In the genomic region with DNA sequence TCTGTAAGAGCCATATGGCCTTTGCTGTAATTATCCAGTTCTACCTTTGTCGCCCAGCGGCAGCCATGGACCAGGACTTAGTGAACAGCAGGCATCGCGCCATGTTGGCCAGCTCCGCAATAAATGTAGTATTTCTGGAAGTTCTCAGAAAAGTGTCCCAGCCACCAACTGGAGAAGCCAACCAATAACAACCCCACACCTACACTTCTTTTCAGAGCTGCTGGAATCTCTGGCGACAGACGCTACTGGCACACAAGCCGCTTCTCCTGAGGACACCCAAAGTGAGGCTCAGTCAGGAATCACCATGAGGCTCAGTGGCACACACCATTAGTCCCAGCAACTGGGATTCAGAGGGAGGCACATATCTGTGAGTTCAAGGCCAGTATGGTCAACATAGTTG, we compare ENCODE assay signal across 30 mouse cellular contexts.
DNase-seq lines count a peak whose midpoint lies in the region; ATAC-seq and TF ChIP-seq lines count a peak whose summit lies in the region.
"Had no signal": no experiment of that assay in that cellular context is flagged by ENCODE, and none has a peak within 500 bp of the region (broad histone marks: within the 10 kb centered on the region; RNA-seq: fewer than 3 reads in every experiment).

No protein-coding gene starts in this region.

- TF ChIP-seq CTCF in kidney, postnatal 0 days (IDR thresholded peaks at IDR 0.05; ENCODE audit: low read depth) = no peak
- no peak for TF ChIP-seq CTCF in ES-Bruce4 (IDR thresholded peaks at IDR 0.05; ENCODE audit: low read depth, low read length)

- peak; percentile 85 for ATAC-seq in frontal cortex, adult (ENCODE audit: low TSS enrichment)
- no peak for ATAC-seq in kidney, postnatal 0 days (replicated peaks; ENCODE audit: low FRiP score, low read depth)
- ATAC-seq in embryonic facial prominence, embryonic 15.5 days (ENCODE audit: insufficient number of reproducible peaks, low FRiP score, low TSS enrichment, low read depth) = no peak
- ATAC-seq in midbrain, embryonic 13.5 days = no peak
- ATAC-seq: forebrain, embryonic 15.5 days; hindbrain, postnatal 0 days; inflammation-experienced regulatory T-cells, adult 6 months had no signal

- no peak for TF ChIP-seq POLR2A in ES-Bruce4 (IDR thresholded peaks at IDR 0.05; ENCODE audit: insufficient read depth, low read length)

- WGBS in kidney, postnatal 0 days = 95% methylated on average over 8 of the region's 8 CpGs
- 97% methylated on average over 8 of the region's 8 CpGs for WGBS in embryonic facial prominence, embryonic 15.5 days
- WGBS in midbrain, embryonic 10.5 days = 99% methylated on average over 8 of the region's 8 CpGs
- WGBS in midbrain, embryonic 13.5 days = 99% methylated on average over 8 of the region's 8 CpGs

- no peak overlapping the region for H3K4me3 ChIP-seq in kidney, postnatal 0 days (replicated peaks; ENCODE audit: low read depth, low read length)
- no peak overlapping the region for H3K4me3 ChIP-seq in ES-Bruce4 (ENCODE audit: low read depth, low read length)
- no peak overlapping the region for H3K4me3 ChIP-seq in embryonic facial prominence, embryonic 15.5 days (replicated peaks)
- no peak overlapping the region for H3K4me3 ChIP-seq in midbrain, embryonic 10.5 days
- no peak overlapping the region for H3K4me3 ChIP-seq in midbrain, embryonic 13.5 days (replicated peaks)
- H3K4me3 ChIP-seq: erythroblast, embryonic 14.5 days; forebrain, embryonic 12.5 days; forebrain, embryonic 15.5 days; gastrocnemius, adult 2 months; heart, embryonic 12.5 days; heart, embryonic 15.5 days had no signal

- H3K27ac ChIP-seq in kidney, postnatal 0 days = peak overlapping the region; percentile 42; the same call in 1 of the 2 replicates
- peak overlapping the region; percentile 57 for H3K27ac ChIP-seq in ES-Bruce4 (ENCODE audit: insufficient read depth, low read length)
- H3K27ac ChIP-seq in embryonic facial prominence, embryonic 15.5 days (replicated peaks) = 0 out of 2 replicates have a peak overlapping the region, but pooled peaks have one; percentile 0
- H3K27ac ChIP-seq in midbrain, embryonic 10.5 days (replicated peaks) = no peak overlapping the region
- no peak overlapping the region for H3K27ac ChIP-seq in midbrain, embryonic 13.5 days
- H3K27ac ChIP-seq: forebrain, embryonic 12.5 days; forebrain, embryonic 15.5 days; gastrocnemius, adult 2 months; heart, embryonic 15.5 days; hindbrain, embryonic 14.5 days; hindbrain, postnatal 0 days had no signal

- H3K9ac ChIP-seq in kidney, postnatal 0 days (ENCODE audit: low read depth, low read length) = no peak overlapping the region
- H3K9ac ChIP-seq in ES-Bruce4 (ENCODE audit: low read depth, poor library complexity, severe bottlenecking) = no peak overlapping the region
- H3K9ac ChIP-seq in embryonic facial prominence, embryonic 15.5 days = no peak overlapping the region
- no peak overlapping the region for H3K9ac ChIP-seq in midbrain, embryonic 13.5 days (replicated peaks)
- H3K9ac ChIP-seq: forebrain, embryonic 12.5 days; forebrain, embryonic 15.5 days; heart, embryonic 12.5 days; heart, embryonic 15.5 days; hindbrain, embryonic 14.5 days had no signal

- no peak for TF ChIP-seq EP300 in ES-Bruce4 (IDR thresholded peaks at IDR 0.05; ENCODE audit: insufficient read depth, low read depth, low read length)

- H3K27me3 ChIP-seq in kidney, postnatal 0 days (ENCODE audit: insufficient read depth, low read length) = no peaks in the 10 kb centered on the region
- no peaks in the 10 kb centered on the region for H3K27me3 ChIP-seq in ES-Bruce4 (ENCODE audit: control insufficient read depth, insufficient read depth, low read length, poor library complexity, severe bottlenecking)
- no peaks in the 10 kb centered on the region for H3K27me3 ChIP-seq in embryonic facial prominence, embryonic 15.5 days
- no peaks in the 10 kb centered on the region for H3K27me3 ChIP-seq in midbrain, embryonic 10.5 days (ENCODE audit: low read depth, poor library complexity, severe bottlenecking)
- no peaks in the 10 kb centered on the region for H3K27me3 ChIP-seq in midbrain, embryonic 13.5 days
- H3K27me3 ChIP-seq: CH12.LX; forebrain, embryonic 12.5 days; forebrain, embryonic 15.5 days; heart, embryonic 12.5 days; heart, embryonic 15.5 days had no signal

- DNase-seq in frontal cortex, postnatal 36 days (ENCODE audit: low spot score in 2 of 2) = no peak
- no peak for DNase-seq in kidney, postnatal 0 days (ENCODE audit: low spot score)
- no peak for DNase-seq in kidney, adult 9 months
- no peak for DNase-seq in midbrain, embryonic 10.5 days (ENCODE audit: low spot score)
- DNase-seq: adrenal gland, adult 2 months; adrenal gland, postnatal 14 days; B cell, adult 2 months; cerebellum, adult 11-12 months; cerebellum, adult 8-10 months; cerebellum, postnatal 10 days; cerebellum, postnatal 36 days; embryo, embryonic 11 days; gastrocnemius, adult 2 months; gastrocnemius, postnatal 14 days; heart, adult 18-20 months; heart, postnatal 10 days; heart, postnatal 4 days had no signal

- peaks cover 12% of the 10 kb centered on the region; the same call in 1 of the 2 replicates for H3K4me1 ChIP-seq in kidney, postnatal 0 days (replicated peaks; ENCODE audit: insufficient read depth, low read length)
- H3K4me1 ChIP-seq in ES-Bruce4 (ENCODE audit: control insufficient read depth, insufficient read depth, low read length) = peaks cover 4% of the 10 kb centered on the region
- peaks cover 51% of the 10 kb centered on the region for H3K4me1 ChIP-seq in embryonic facial prominence, embryonic 15.5 days
- peaks cover 29% of the 10 kb centered on the region for H3K4me1 ChIP-seq in midbrain, embryonic 10.5 days
- peaks cover 17% of the 10 kb centered on the region for H3K4me1 ChIP-seq in midbrain, embryonic 13.5 days (replicated peaks)
- H3K4me1 ChIP-seq: forebrain, embryonic 15.5 days had no signal

- H3K9me3 ChIP-seq in kidney, postnatal 0 days (replicated peaks; ENCODE audit: low read length) = no peaks in the 10 kb centered on the region
- no peaks in the 10 kb centered on the region for H3K9me3 ChIP-seq in ES-Bruce4 (replicated peaks; ENCODE audit: control insufficient read depth, insufficient read depth, low read length, poor library complexity, severe bottlenecking)
- H3K9me3 ChIP-seq in embryonic facial prominence, embryonic 15.5 days (replicated peaks) = no peaks in the 10 kb centered on the region
- H3K9me3 ChIP-seq in midbrain, embryonic 10.5 days (replicated peaks) = no peaks in the 10 kb centered on the region
- H3K9me3 ChIP-seq in midbrain, embryonic 13.5 days = no peaks in the 10 kb centered on the region
- H3K9me3 ChIP-seq: forebrain, embryonic 12.5 days; forebrain, embryonic 15.5 days; heart, embryonic 12.5 days; heart, embryonic 15.5 days had no signal

- H3K36me3 ChIP-seq in kidney, postnatal 0 days (ENCODE audit: insufficient read depth, low read length) = no peaks in the 10 kb centered on the region; the same call in 1 of the 2 replicates
- peaks cover 2% of the 10 kb centered on the region; the same call in 1 of the 2 replicates for H3K36me3 ChIP-seq in ES-Bruce4 (ENCODE audit: control insufficient read depth, insufficient read depth, low read length, poor library complexity, severe bottlenecking)
- H3K36me3 ChIP-seq in embryonic facial prominence, embryonic 15.5 days = peaks cover 9% of the 10 kb centered on the region; the same call in 1 of the 2 replicates
- H3K36me3 ChIP-seq in midbrain, embryonic 10.5 days = peaks cover 60% of the 10 kb centered on the region
- peaks cover 13% of the 10 kb centered on the region for H3K36me3 ChIP-seq in midbrain, embryonic 13.5 days
- H3K36me3 ChIP-seq: heart, embryonic 15.5 days had no signal

- H3K4me2 ChIP-seq in kidney, postnatal 0 days (ENCODE audit: low read length) = no peak overlapping the region
- no peak overlapping the region for H3K4me2 ChIP-seq in embryonic facial prominence, embryonic 15.5 days (replicated peaks)
- H3K4me2 ChIP-seq in midbrain, embryonic 13.5 days (replicated peaks) = no peak overlapping the region
- H3K4me2 ChIP-seq: forebrain, embryonic 12.5 days; forebrain, embryonic 15.5 days; heart, embryonic 12.5 days; heart, embryonic 15.5 days; hindbrain, embryonic 14.5 days had no signal

Comparison
In these comparisons a context has a peak if more than half of its experiments do, and no peak if none do; other contexts are left out.
1. H3K27ac ChIP-seq: peak in kidney, postnatal 0 days (single experiment), ES-Bruce4 (single experiment) and embryonic facial prominence, embryonic 15.5 days (single experiment); none in midbrain, embryonic 10.5 days (single experiment) and midbrain, embryonic 13.5 days (single experiment).